Mouse (Mus musculus) lung, postnatal 0 days (tissue): ENCODE measurements around the gene Tbc1d16. TPM values are rescaled to one million over a fixed set of nuclear protein-coding genes. Genes with fewer than 3 reads are reported as not detected.

Source experiments
- ATAC-seq: fragments of 200-750 bp; cut with Nextera tagmentation; 2 replicates; pipeline ENCODE4 v1.8.0; 2017; ENCODE audit warnings: moderate library complexity
- DNase-seq: peaks from one replicate; pipeline ENCODE4 v3.0.0-alpha.2; 2016; ENCODE audit warnings: low spot score
- H3K27ac ChIP-seq: fragments of 300-500 bp; sonication (generic); 2 replicates; pipeline ENCODE4 v1.5.1; 2014; ENCODE audit warnings: antibody characterized with exemption, mild to moderate bottlenecking, low read length, mixed read lengths
- H3K27me3 ChIP-seq: fragments of 300-500 bp; sonication (generic); replicated peaks from 2 replicates; pipeline ENCODE4 v1.6.1; 2014; ENCODE audit warnings: low read length, mixed read lengths; ENCODE audit not compliant: insufficient read depth
- H3K36me3 ChIP-seq: fragments of 300-500 bp; sonication (generic); 2 replicates; pipeline ENCODE4 v1.6.1; 2014; ENCODE audit warnings: low read length, mixed read lengths; ENCODE audit not compliant: insufficient read depth
- H3K4me1 ChIP-seq: fragments of 300-500 bp; sonication (generic); 2 replicates; pipeline ENCODE4 v1.6.1; 2014; ENCODE audit warnings: antibody characterized with exemption, low read depth, low read length, mixed read lengths; ENCODE audit not compliant: insufficient read depth
- H3K4me2 ChIP-seq: fragments of 300-500 bp; sonication (generic); replicated peaks from 2 replicates; pipeline ENCODE4 v1.6.1; 2014; ENCODE audit warnings: low read depth, mild to moderate bottlenecking, low read length, moderate library complexity, mixed read lengths
- H3K4me3 ChIP-seq: fragments of 300-500 bp; sonication (generic); 2 replicates; pipeline ENCODE4 v1.5.1; 2014; ENCODE audit warnings: low read depth, low read length
- H3K9ac ChIP-seq: fragments of 300-500 bp; sonication (generic); replicated peaks from 2 replicates; pipeline ENCODE4 v1.6.1; 2014; ENCODE audit warnings: low read depth, mild to moderate bottlenecking
- H3K9me3 ChIP-seq: fragments of 300-500 bp; sonication (generic); 2 replicates; pipeline ENCODE4 v1.6.1; 2016; ENCODE audit warnings: low read length, mixed read lengths
- CTCF ChIP-seq: IDR thresholded peaks from 2 replicates; pipeline ENCODE4 v1.5.1; 2016; ENCODE audit warnings: antibody characterized with exemption, mild to moderate bottlenecking
- EP300 ChIP-seq: IDR thresholded peaks from 2 replicates; pipeline ENCODE4 v1.6.1; 2016; ENCODE audit warnings: antibody characterized with exemption, mild to moderate bottlenecking, control low read depth
- WGBS: fragments of 180-500 bp; shearing (Covaris S2); extraction: QIAGEN DNeasy Blood & Tissue Kit; methylation state at CpG from one replicate; pipeline ENCODE4 v1.1.7; 2014; 5-methylcytosine and 5-hydroxymethylcytosine counted together
- polyA plus RNA-seq: library from polyadenylated mRNA; unstranded; fragments of >200 nt; fragmentation: Nextera tagmentation; extraction: Ambion mirVana; gene quantifications from 2 replicates; pipeline ENCODE4 v1.2.1, GENCODE M21; 2015

Gene Tbc1d16
- polyA plus RNA-seq, 1 experiment from 2014 or later, result 11.9 TPM

GRCm38 (mm10) chr11:119155638-119156480 is 72.4 kb downstream of the Tbc1d16 start:
- Histone ChIP-seq H3K9ac (no peak overlapping the region), H3K27ac (no peak overlapping the region), H3K27me3 (no peaks in the 10 kb centered on the region), H3K4me1 (no peaks in the 10 kb centered on the region), H3K9me3 (no peaks in the 10 kb centered on the region), H3K4me3 (no peak overlapping the region), H3K36me3 (0 out of 2 replicates have a peak, but pooled peaks cover 5% of the 10 kb centered on the region), H3K4me2 (no peak overlapping the region)
- ATAC-seq (no peak), DNase-seq (no peak)
- TF ChIP-seq CTCF (no peak), EP300 (no peak)
- WGBS, result 75% methylated on average over 30 of the region's 30 CpGs

GRCm38 (mm10) chr11:119152321-119152831 is 75.9 kb downstream of the Tbc1d16 start:
- H3K9ac ChIP-seq, result no peak overlapping the region
- no peak overlapping the region for H3K4me3 ChIP-seq
- TF ChIP-seq EP300, result no peak
- TF ChIP-seq CTCF, result no peak
- H3K4me1 ChIP-seq, result no peaks in the 10 kb centered on the region
- no peak overlapping the region for H3K4me2 ChIP-seq
- DNase-seq (no peak), ATAC-seq (no peak)
- H3K36me3 ChIP-seq, result no peaks in the 10 kb centered on the region
- 57% methylated on average over 14 of the region's 14 CpGs for WGBS
- no peak overlapping the region for H3K27ac ChIP-seq
- H3K9me3 ChIP-seq, result no peaks in the 10 kb centered on the region
- H3K27me3 ChIP-seq, result no peaks in the 10 kb centered on the region

- ATAC-seq (no peak), DNase-seq (no peak)
- H3K27ac ChIP-seq, result no peak overlapping the region
- H3K4me1 ChIP-seq, result no peaks in the 10 kb centered on the region
- no peak overlapping the region for H3K9ac ChIP-seq
- 88% methylated on average over 10 of the region's 10 CpGs for WGBS
- H3K9me3 ChIP-seq, result no peaks in the 10 kb centered on the region
- no peak overlapping the region for H3K4me2 ChIP-seq
- H3K4me3 ChIP-seq, result no peak overlapping the region
- no peaks in the 10 kb centered on the region for H3K36me3 ChIP-seq
- H3K27me3 ChIP-seq, result no peaks in the 10 kb centered on the region
- TF ChIP-seq CTCF (no peak), EP300 (no peak)
Measured at GRCm38 (mm10) chr11:119151073-119151607, 77.2 kb downstream of the Tbc1d16 start.

GRCm38 (mm10) chr11:119150442-119150841 is 77.9 kb downstream of the Tbc1d16 start:
- no peak for ATAC-seq
- no peak overlapping the region for H3K4me2 ChIP-seq
- no peaks in the 10 kb centered on the region for H3K4me1 ChIP-seq
- H3K4me3 ChIP-seq, result no peak overlapping the region
- TF ChIP-seq EP300, result no peak
- no peak for TF ChIP-seq CTCF
- DNase-seq, result no peak
- no peaks in the 10 kb centered on the region for H3K27me3 ChIP-seq
- no peaks in the 10 kb centered on the region for H3K36me3 ChIP-seq
- H3K27ac ChIP-seq, result no peak overlapping the region
- H3K9me3 ChIP-seq, result no peaks in the 10 kb centered on the region
- H3K9ac ChIP-seq, result no peak overlapping the region
- WGBS, result 91% methylated on average over 10 of the region's 10 CpGs

GRCm38 (mm10) chr11:119148829-119149228 is 79.5 kb downstream of the Tbc1d16 start:
- Histone ChIP-seq H3K4me2 (no peak overlapping the region), H3K9me3 (no peaks in the 10 kb centered on the region), H3K4me3 (no peak overlapping the region), H3K27ac (no peak overlapping the region), H3K36me3 (no peaks in the 10 kb centered on the region), H3K27me3 (no peaks in the 10 kb centered on the region), H3K9ac (no peak overlapping the region), H3K4me1 (no peaks in the 10 kb centered on the region)
- no peak for DNase-seq
- no peak for TF ChIP-seq EP300
- no peak for TF ChIP-seq CTCF
- no peak for ATAC-seq
- WGBS, result 85% methylated on average over 12 of the region's 13 CpGs

- Histone ChIP-seq H3K27me3 (no peaks in the 10 kb centered on the region), H3K4me2 (no peak overlapping the region), H3K9me3 (no peaks in the 10 kb centered on the region), H3K4me1 (no peaks in the 10 kb centered on the region), H3K4me3 (no peak overlapping the region), H3K9ac (no peak overlapping the region), H3K27ac (no peak overlapping the region), H3K36me3 (no peaks in the 10 kb centered on the region)
- WGBS, result 87% methylated on average over 8 of the region's 8 CpGs
- ATAC-seq (no peak), DNase-seq (no peak)
- TF ChIP-seq CTCF, result no peak
- no peak for TF ChIP-seq EP300
Measured at GRCm38 (mm10) chr11:119147153-119147552, 81.1 kb downstream of the Tbc1d16 start.
